Mouse (Mus musculus) liver, postnatal 0 days (tissue): ENCODE results near the gene Kcnip1. TPM values are rescaled to one million over a fixed set of nuclear protein-coding genes. Genes with fewer than 3 reads are reported as not detected.

Source experiments
- ATAC-seq: fragments of 200-750 bp; cut with Nextera tagmentation; 2 replicates; pipeline ENCODE4 v1.8.0; 2017; ENCODE audit warnings: mild to moderate bottlenecking, moderate library complexity
- DNase-seq: peaks from one replicate; pipeline ENCODE4 v3.0.0-alpha.2; 2016
- H3K27ac ChIP-seq: fragments of 300-500 bp; sonication (generic); 2 replicates; pipeline ENCODE4 v1.5.1; 2014; ENCODE audit warnings: antibody characterized with exemption, moderate library complexity, mild to moderate bottlenecking, low read depth
- H3K27me3 ChIP-seq: fragments of 300-500 bp; sonication (generic); 2 replicates; pipeline ENCODE4 v1.6.1; 2014; ENCODE audit warnings: low read length, control low read depth, mixed read lengths; ENCODE audit not compliant: insufficient read depth
- H3K36me3 ChIP-seq: fragments of 300-500 bp; sonication (generic); replicated peaks from 2 replicates; pipeline ENCODE4 v1.6.1; 2014; ENCODE audit warnings: mild to moderate bottlenecking, control low read depth, low read length, moderate library complexity, mixed read lengths; ENCODE audit not compliant: insufficient read depth
- H3K4me1 ChIP-seq: fragments of 300-500 bp; sonication (generic); 2 replicates; pipeline ENCODE4 v1.6.1; 2014; ENCODE audit warnings: antibody characterized with exemption, mild to moderate bottlenecking, control low read depth; ENCODE audit not compliant: insufficient read depth
- H3K4me2 ChIP-seq: fragments of 300-500 bp; sonication (generic); 2 replicates; pipeline ENCODE4 v1.6.1; 2014; ENCODE audit warnings: low read depth, mild to moderate bottlenecking, low read length, moderate library complexity, mixed read lengths
- H3K4me3 ChIP-seq: fragments of 300-500 bp; sonication (generic); 2 replicates; pipeline ENCODE4 v1.5.1; 2014; ENCODE audit warnings: low read depth, low read length
- H3K9ac ChIP-seq: fragments of 300-500 bp; sonication (generic); replicated peaks from 2 replicates; pipeline ENCODE4 v1.6.1; 2014; ENCODE audit warnings: mild to moderate bottlenecking, moderate library complexity
- H3K9me3 ChIP-seq: fragments of 300-500 bp; sonication (generic); 2 replicates; pipeline ENCODE4 v1.6.1; 2016; ENCODE audit warnings: mild to moderate bottlenecking, control low read depth, low read length, mixed read lengths
- CTCF ChIP-seq: sonication (generic); IDR thresholded peaks from 2 replicates; pipeline ENCODE4 v1.5.1; 2016; ENCODE audit warnings: antibody characterized with exemption, low read depth
- EP300 ChIP-seq: IDR thresholded peaks from 2 replicates; pipeline ENCODE4 v1.6.1; 2016; ENCODE audit warnings: antibody characterized with exemption, low read depth, mild to moderate bottlenecking
- WGBS: fragments of 180-500 bp; shearing (Covaris S2); extraction: QIAGEN DNeasy Blood & Tissue Kit; methylation state at CpG from one replicate; pipeline ENCODE4 v1.1.7; 2014; ENCODE audit not compliant: insufficient replicate concordance; 5-methylcytosine and 5-hydroxymethylcytosine counted together
- polyA plus RNA-seq: library from polyadenylated mRNA; unstranded; fragments of >200 nt; fragmentation: Nextera tagmentation; extraction: Ambion mirVana; gene quantifications from 2 replicates; pipeline ENCODE4 v1.2.1, GENCODE M21; 2015

Kcnip1 gene
- polyA plus RNA-seq, 1 experiment from 2014 or later, result not detected

DNA sequence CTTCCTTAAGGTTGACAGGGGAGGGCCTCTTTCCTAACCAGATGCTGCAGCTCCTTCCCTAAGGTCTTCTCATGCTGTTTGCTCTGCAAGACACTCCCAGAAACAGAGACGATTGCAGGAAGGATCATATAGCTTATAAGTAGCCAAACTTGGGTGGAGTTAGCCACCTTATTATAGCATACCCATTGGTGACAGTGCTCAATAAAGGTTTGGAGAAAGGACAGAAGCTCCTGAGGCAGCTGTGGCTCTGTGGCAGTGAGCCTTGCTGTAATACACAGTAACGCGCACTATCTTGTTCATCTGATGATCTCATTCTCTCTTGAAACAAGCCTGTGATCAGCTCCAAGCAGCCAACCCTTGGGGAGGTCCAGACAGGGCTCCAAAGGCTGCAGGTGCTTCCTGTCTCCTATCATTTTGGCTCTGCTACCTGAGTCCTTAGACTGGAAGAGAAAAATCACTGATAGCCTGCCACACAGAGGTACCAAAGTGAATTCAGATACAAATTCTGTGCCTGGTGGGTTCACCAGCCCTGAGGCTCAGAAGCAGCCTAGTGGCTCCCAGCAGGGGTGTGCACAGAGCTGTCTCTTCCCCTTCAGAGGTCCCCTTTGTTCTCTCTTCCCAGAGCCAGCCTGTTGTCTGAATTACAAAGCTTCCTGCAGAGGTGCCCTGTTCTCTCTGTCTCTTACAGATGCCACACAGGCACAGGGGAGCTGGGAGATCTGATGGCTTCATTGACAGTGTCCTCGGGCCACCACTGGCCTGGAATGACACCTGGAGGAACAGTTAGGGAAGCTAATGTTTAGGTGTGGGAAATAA lies 84.4 kb downstream of the Kcnip1 start:
- Histone ChIP-seq H3K27me3 (no peaks in the 10 kb centered on the region), H3K27ac (no peak overlapping the region), H3K9ac (no peak overlapping the region), H3K36me3 (no peaks in the 10 kb centered on the region), H3K4me3 (no peak overlapping the region), H3K9me3 (no peaks in the 10 kb centered on the region), H3K4me1 (no peaks in the 10 kb centered on the region), H3K4me2 (no peak overlapping the region)
- 62% methylated on average over 4 of the region's 4 CpGs for WGBS
- DNase-seq (no peak), ATAC-seq (no peak)
- no peak for TF ChIP-seq CTCF
- no peak for TF ChIP-seq EP300

DNA sequence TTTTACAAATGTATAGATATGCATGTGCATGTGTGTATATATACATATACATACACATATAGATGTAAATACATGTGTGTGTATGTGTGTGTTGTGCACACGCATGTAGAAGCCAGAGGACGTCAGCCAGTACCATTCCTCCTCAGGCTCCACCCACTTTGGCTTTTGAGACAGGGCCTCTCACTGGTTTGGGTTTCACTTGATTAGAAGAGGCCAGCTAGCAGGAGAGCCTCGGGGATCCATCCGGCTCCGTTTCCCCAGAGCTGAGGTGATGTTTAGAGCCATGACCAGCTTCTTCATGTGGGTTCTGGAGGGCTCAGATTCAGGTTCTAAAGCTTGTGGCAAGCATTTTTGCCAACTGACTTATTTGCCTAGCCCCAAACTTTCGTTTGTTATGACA lies 89.5 kb downstream of the Kcnip1 start:
- Histone ChIP-seq H3K27me3 (no peaks in the 10 kb centered on the region), H3K9ac (no peak overlapping the region), H3K27ac (no peak overlapping the region), H3K4me2 (no peak overlapping the region), H3K9me3 (no peaks in the 10 kb centered on the region), H3K4me3 (no peak overlapping the region), H3K36me3 (no peaks in the 10 kb centered on the region), H3K4me1 (no peaks in the 10 kb centered on the region)
- TF ChIP-seq CTCF (no peak), EP300 (no peak)
- no peak for ATAC-seq
- 63% methylated on average over 6 of the region's 6 CpGs for WGBS
- DNase-seq, result no peak

DNA sequence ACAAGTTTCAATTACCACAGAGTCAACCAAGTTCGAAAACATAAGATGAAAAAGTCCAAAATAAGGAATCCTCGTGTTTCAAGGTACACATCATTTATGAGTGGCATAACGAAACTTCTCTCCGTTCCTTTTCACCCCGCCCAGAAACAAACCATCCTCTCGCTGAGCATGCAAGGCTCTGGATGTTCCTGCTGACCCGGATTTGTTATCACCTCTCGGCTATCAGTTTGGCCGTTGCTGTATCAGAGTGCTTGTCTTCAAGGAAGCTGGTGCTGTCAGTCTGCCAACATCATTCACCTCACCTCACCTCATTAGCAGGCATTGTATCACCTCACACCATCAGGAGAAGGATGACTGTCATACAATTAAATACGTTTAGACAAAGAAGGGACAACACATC lies 90.6 kb downstream of the Kcnip1 start:
- H3K9me3 ChIP-seq, result no peaks in the 10 kb centered on the region
- 68% methylated on average over 10 of the region's 10 CpGs for WGBS

DNA sequence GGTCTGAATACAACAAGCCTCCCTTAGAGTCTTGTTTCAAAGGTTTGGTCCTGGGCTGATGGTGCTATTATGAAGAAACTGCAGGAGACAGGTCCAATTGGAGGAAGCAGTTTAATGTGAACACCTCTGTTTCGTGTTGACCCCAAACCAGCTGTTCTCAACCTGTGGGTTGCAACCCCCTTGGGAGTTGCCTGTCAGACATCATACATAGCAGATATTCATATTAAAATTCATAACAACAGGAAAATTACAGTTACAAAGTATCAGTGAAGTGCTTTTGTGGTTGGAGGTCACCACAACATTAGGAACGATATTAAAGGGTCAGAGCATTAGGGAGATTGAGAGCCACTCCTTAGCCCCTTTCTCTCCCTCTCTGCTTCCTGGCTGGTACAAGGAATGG lies 91.2 kb downstream of the Kcnip1 start:
- no peak overlapping the region for H3K9ac ChIP-seq
- no peaks in the 10 kb centered on the region for H3K4me1 ChIP-seq
- no peak for TF ChIP-seq CTCF
- TF ChIP-seq EP300, result no peak
- ATAC-seq, result no peak
- 63% methylated on average over 2 of the region's 2 CpGs for WGBS
- H3K27me3 ChIP-seq, result no peaks in the 10 kb centered on the region
- H3K36me3 ChIP-seq, result no peaks in the 10 kb centered on the region
- no peak for DNase-seq
- H3K9me3 ChIP-seq, result no peaks in the 10 kb centered on the region
- H3K27ac ChIP-seq, result no peak overlapping the region
- H3K4me3 ChIP-seq, result no peak overlapping the region
- H3K4me2 ChIP-seq, result no peak overlapping the region

More for the DNA sequence above, 90.6 kb downstream of the Kcnip1 start:
- no peak overlapping the region for H3K4me3 ChIP-seq
- no peaks in the 10 kb centered on the region for H3K36me3 ChIP-seq
- H3K4me2 ChIP-seq, result no peak overlapping the region
- no peak overlapping the region for H3K27ac ChIP-seq
- no peaks in the 10 kb centered on the region for H3K27me3 ChIP-seq
- H3K9ac ChIP-seq, result no peak overlapping the region
- no peak for ATAC-seq
- no peak for DNase-seq
- TF ChIP-seq EP300 (no peak), CTCF (no peak)
- H3K4me1 ChIP-seq, result no peaks in the 10 kb centered on the region

DNA sequence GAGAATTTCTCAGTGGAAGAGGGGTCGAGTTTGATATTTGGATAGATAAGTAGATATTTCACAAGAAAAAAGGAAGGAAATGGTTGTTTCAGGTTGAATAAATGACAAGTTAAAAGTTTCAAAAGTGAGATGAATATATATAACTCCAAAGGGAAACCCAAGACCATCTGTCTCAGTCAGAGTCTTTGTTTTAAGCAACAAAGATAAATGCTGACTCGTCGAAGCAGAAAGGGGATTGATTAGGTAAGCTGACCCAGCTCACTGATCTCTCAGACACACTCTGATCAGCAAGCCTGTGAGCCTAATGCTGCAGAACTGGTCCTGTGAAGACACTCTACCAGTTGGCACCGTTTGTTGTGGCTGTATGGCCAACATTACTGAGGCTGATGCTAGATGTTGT lies 101.9 kb downstream of the Kcnip1 start:
- WGBS, result 57% methylated on average over 4 of the region's 4 CpGs

DNA sequence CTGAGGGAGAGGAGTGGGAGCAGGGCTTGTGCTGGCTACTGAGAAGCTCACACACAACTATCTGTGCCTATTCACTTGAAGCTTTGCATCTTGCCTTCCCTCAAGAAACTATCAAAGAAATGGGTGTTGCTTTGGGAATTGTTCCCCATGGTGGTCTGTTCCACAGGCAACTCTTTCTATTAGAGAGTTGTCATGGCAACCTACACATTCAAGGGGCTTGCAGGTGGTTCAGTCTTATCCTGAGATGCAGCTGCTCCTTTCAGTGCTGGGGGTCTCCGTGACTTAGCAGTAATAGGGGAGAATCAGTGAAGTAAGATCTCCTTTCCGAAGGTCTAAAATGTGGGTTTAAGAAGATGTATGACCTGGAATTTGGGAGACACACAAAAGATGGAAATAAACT lies 102.6 kb downstream of the Kcnip1 start:
- Histone ChIP-seq H3K27me3 (no peaks in the 10 kb centered on the region), H3K27ac (no peak overlapping the region)
- WGBS, result 69% methylated on average over 2 of the region's 2 CpGs

More for the DNA sequence above, 101.9 kb downstream of the Kcnip1 start:
- no peak overlapping the region for H3K4me3 ChIP-seq
- H3K4me2 ChIP-seq, result no peak overlapping the region
- no peaks in the 10 kb centered on the region for H3K4me1 ChIP-seq
- TF ChIP-seq CTCF (no peak), EP300 (no peak)
- no peak overlapping the region for H3K9ac ChIP-seq
- H3K27ac ChIP-seq, result no peak overlapping the region
- ATAC-seq (no peak), DNase-seq (no peak)
- H3K9me3 ChIP-seq, result no peaks in the 10 kb centered on the region
- H3K36me3 ChIP-seq, result no peaks in the 10 kb centered on the region
- H3K27me3 ChIP-seq, result no peaks in the 10 kb centered on the region

More for the DNA sequence above, 102.6 kb downstream of the Kcnip1 start:
- H3K9me3 ChIP-seq, result no peaks in the 10 kb centered on the region
- ATAC-seq, result no peak
- H3K36me3 ChIP-seq, result no peaks in the 10 kb centered on the region
- H3K4me1 ChIP-seq, result no peaks in the 10 kb centered on the region
- H3K4me2 ChIP-seq, result no peak overlapping the region
- H3K4me3 ChIP-seq, result no peak overlapping the region
- TF ChIP-seq CTCF (no peak), EP300 (no peak)
- no peak for DNase-seq
- H3K9ac ChIP-seq, result no peak overlapping the region
